Mouse (Mus musculus): ENCODE results near the gene Hivep3.

- TF ChIP-seq POLR2A (IDR thresholded peaks at IDR 0.05; ENCODE audit: insufficient read length, low read depth) (no peak), MYOG (IDR thresholded peaks at IDR 0.05; ENCODE audit: control insufficient read depth in 1 of 3, insufficient read depth in 1 of 3, insufficient read length in 2 of 3, low read depth in 2 of 3) (no peak), E2F4 (IDR thresholded peaks at IDR 0.05; ENCODE audit: insufficient read depth) (no peak), CEBPB (IDR thresholded peaks at IDR 0.05; ENCODE audit: insufficient read depth, poor library complexity, severe bottlenecking) (no peak), TCF12 (IDR thresholded peaks at IDR 0.05; ENCODE audit: insufficient read depth, poor library complexity, severe bottlenecking) (no peak), USF1 (IDR thresholded peaks at IDR 0.05; ENCODE audit: low read depth) (no peak)
These were observed 178.6 kb downstream of the Hivep3 start for GRCm38 (mm10) chr4:119912216-119912615.

Data from myocyte (in vitro differentiated cells).